Mouse (Mus musculus) heart, adult 11 months (tissue): ENCODE data around the gene Gm33815.
"Not testable (repeated sequence)": the region's sequence is repeated elsewhere in the genome, so short reads cannot be mapped to it uniquely, and the experiment has no call there.

Source experiments
- DNase-seq: peaks from one replicate; pipeline ENCODE4 v3.0.0; 2022

The Gm33815 gene

DNA sequence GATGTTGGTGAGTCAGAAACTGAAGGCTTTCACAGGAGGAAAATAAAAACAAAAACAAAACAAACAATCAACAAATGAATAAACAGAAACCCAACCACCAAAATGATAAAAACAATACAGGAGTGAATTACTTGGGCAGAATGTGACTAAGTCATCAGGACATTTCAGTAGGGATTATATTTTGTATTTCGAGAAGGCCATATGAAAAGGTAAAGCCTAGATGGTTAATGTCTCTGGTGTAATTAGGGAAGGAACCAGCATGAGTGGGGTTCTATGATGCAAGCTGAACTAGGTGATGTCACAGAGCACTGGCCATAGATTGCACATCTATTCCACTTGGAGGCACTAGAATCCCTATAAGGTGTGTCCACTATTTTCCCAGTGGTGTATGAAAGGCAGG, at the start of gene Gm33815:
Gene Gm33815 (plus strand): TSS at position 301 of the 400 bp plus-strand sequence.
- DNase-seq: not testable (repeated sequence)
